Mouse (Mus musculus) macrophage (primary cell): ENCODE results near the gene Prkcq. TPM values are rescaled to one million over a fixed set of nuclear protein-coding genes. Genes with fewer than 3 reads are reported as not detected.

Experiments
- H3K27ac ChIP-seq: fragments of 350-480 bp; formaldehyde crosslinking; 2 replicates; pipeline ENCODE4 v1.9.0; 2021
- H3K36me3 ChIP-seq: fragments of 350-480 bp; formaldehyde crosslinking; 2 replicates; pipeline ENCODE4 v1.9.0; 2021; ENCODE audit errors: inconsistent target
- H3K4me3 ChIP-seq: fragments of 350-480 bp; formaldehyde crosslinking; 2 replicates; pipeline ENCODE4 v1.9.0; 2021; ENCODE audit errors: inconsistent target
- H3K79me2 ChIP-seq: fragments of 350-480 bp; formaldehyde crosslinking; 2 replicates; pipeline ENCODE4 v1.9.0; 2021; ENCODE audit errors: inconsistent target
- WGBS: methylation state at CpG from one replicate; pipeline ENCODE4 v1.1.7; 2026; ENCODE audit warnings: inconsistent platforms; ENCODE audit not compliant: missing documents; 5-methylcytosine and 5-hydroxymethylcytosine counted together
- polyA plus RNA-seq: library from polyadenylated mRNA; stranded (reverse); fragments of 250-400 nt; gene quantifications from 3 replicates; pipeline ENCODE4 v1.2.4, GENCODE M21; 2018; ENCODE audit warnings: inconsistent platforms

Prkcq gene
- polyA plus RNA-seq, 1 experiment from 2014 or later: 0.27 TPM

- 59% methylated on average over 5 of the region's 5 CpGs for WGBS
- Histone ChIP-seq H3K27ac (no peak overlapping the region), H3K36me3 (no peaks in the 10 kb centered on the region), H3K4me3 (no peak overlapping the region), H3K79me2 (no peaks in the 10 kb centered on the region)
These were observed 46.2 kb downstream of the Prkcq start for GRCm38 (mm10) chr2:11218122-11218521.

DNA sequence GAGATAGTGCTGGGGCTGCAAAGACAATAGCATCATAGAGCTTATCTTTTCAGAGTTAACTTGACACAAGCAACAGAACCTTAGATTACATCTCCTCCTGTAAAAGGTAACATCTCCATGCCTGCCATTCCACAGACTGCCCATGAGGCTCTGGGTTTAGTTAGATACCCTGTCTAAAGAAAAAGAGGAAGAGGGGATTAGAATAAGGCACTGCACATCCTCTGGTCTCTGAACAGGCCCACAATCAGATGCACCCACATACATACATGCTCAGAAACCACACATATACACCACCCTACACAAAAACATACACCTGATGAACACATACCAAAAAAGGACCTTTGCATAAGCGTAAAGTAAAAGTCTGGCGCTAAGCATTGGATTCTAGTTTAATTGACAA, 47.4 kb downstream of the Prkcq start:
- no peak overlapping the region for H3K27ac ChIP-seq
- H3K4me3 ChIP-seq: no peak overlapping the region
- no peaks in the 10 kb centered on the region for H3K36me3 ChIP-seq
- WGBS: 97% methylated on average over 2 of the region's 2 CpGs
- no peaks in the 10 kb centered on the region for H3K79me2 ChIP-seq

DNA sequence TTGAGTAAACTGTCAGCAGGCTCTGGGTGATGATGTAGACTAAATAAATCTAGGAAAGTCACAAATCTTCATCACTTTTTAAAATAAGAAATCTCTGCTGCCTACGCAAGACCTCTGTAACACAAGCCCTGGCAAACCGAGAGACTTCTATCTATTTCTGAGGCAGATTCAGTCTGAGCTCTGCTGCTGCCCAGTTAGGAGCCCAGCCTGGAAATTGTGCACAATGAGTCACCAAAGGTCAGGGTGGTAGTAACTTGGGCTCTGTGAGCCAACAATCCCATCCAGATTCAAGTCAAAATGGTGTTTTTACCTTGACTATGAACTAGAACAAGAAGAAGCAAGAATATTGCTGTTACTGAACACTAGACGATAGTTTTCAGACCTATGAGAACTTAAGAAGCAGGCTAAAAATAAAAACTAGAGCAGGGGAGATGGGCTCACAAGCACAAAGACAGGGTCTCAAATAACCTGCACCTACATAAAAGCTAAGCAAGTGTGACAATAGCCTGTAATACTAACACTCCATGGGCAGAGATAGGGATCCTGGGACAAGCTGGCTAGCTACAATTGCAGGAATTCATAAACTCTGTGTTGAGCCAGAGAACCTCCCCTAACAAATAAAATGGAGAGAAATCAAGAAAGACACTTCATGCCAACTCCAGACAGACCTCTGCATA, 53.0 kb downstream of the Prkcq start:
- no peak overlapping the region for H3K27ac ChIP-seq

DNA sequence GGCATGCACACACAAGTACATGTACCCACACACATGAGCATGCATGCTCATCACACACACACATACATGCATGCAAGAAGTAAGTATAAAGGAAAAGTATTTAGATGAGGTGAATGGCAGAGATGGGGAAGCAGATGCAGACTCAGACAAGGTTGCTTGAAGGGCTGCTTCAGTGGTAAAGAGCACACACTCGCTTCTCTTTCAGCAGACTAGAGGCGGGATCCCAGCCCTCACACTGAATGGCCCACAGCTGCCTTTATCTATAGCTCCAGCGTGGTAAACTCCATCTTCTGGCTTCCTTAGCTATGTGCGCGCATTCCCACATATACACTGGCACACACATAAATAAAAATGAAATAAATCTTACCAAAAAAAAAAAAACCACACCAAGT, 53.6 kb downstream of the Prkcq start:
- 61% methylated on average over 4 of the region's 5 CpGs for WGBS
- no peaks in the 10 kb centered on the region for H3K79me2 ChIP-seq
- H3K36me3 ChIP-seq: no peaks in the 10 kb centered on the region
- no peak overlapping the region for H3K27ac ChIP-seq
- no peak overlapping the region for H3K4me3 ChIP-seq

More for the DNA sequence above, 53.0 kb downstream of the Prkcq start:
- Histone ChIP-seq H3K4me3 (no peak overlapping the region), H3K36me3 (no peaks in the 10 kb centered on the region), H3K79me2 (no peaks in the 10 kb centered on the region)
- WGBS: 85% methylated on average over 3 of the region's 3 CpGs

GRCm38 (mm10) chr2:11226555-11226954, 54.6 kb downstream of the Prkcq start:
- whole genome bisulfite sequencing: 16% methylated on average over 7 of the region's 7 CpGs
- Histone ChIP-seq H3K79me2 (no peaks in the 10 kb centered on the region), H3K36me3 (no peaks in the 10 kb centered on the region), H3K27ac (no peak overlapping the region), H3K4me3 (no peak overlapping the region)

GRCm38 (mm10) chr2:11229126-11229525, 57.2 kb downstream of the Prkcq start:
- Histone ChIP-seq H3K4me3 (no peak overlapping the region), H3K79me2 (no peaks in the 10 kb centered on the region), H3K36me3 (no peaks in the 10 kb centered on the region), H3K27ac (no peak overlapping the region)
- 89% methylated on average over 2 of the region's 2 CpGs for WGBS

DNA sequence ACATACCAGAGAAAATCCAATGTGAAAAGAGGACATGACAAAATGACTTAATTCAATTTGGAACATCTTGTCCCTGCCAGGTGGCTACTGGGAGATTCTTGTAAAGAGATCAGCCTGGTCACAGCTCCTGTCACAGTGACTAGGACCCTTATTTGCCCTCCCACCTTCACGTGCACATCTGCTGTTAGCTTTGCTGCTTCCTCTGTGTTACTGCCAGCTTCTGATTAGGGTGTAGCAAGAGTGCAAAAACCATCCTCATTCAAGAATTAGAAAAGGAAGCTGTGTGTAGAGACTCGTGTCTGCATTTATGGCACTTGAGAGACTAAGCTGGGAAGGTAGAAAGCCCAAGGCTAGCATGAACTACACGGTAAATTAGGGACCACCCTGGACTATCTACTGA, 59.2 kb downstream of the Prkcq start:
- H3K27ac ChIP-seq: no peak overlapping the region
- H3K4me3 ChIP-seq: no peak overlapping the region
- H3K79me2 ChIP-seq: no peaks in the 10 kb centered on the region
- WGBS: 29% methylated on average over 3 of the region's 3 CpGs
- H3K36me3 ChIP-seq: no peaks in the 10 kb centered on the region

GRCm38 (mm10) chr2:11231988-11232387, 60.1 kb downstream of the Prkcq start:
- H3K36me3 ChIP-seq: no peaks in the 10 kb centered on the region
- H3K4me3 ChIP-seq: no peak overlapping the region
- no peak overlapping the region for H3K27ac ChIP-seq
- H3K79me2 ChIP-seq: no peaks in the 10 kb centered on the region
- WGBS: 99% methylated on average over 5 of the region's 5 CpGs

DNA sequence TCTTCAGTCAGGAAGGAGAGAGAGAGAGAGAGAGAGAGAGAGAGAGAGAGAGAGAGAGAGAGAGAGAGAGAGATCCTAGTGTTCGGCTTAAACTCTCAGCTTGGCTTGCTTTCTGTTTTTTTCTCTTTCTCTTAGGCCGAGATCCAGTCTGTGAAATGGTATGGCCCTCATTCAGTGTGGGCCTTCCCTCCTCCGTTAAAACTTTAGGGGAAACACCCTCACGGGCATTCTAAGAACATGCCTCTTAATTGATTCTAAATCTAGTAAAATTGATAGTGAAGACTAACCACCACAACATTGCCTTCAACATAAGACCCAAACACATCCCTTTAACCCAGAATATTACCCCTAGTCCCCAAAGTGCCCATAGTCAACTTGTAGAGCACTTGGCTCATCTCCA, 66.3 kb downstream of the Prkcq start:
- Histone ChIP-seq H3K36me3 (no peaks in the 10 kb centered on the region), H3K79me2 (no peaks in the 10 kb centered on the region), H3K27ac (no peak overlapping the region), H3K4me3 (no peak overlapping the region)
- 88% methylated on average over 4 of the region's 4 CpGs for WGBS

GRCm38 (mm10) chr2:11239523-11239922, 67.6 kb downstream of the Prkcq start:
- Histone ChIP-seq H3K27ac (no peak overlapping the region), H3K36me3 (no peaks in the 10 kb centered on the region), H3K79me2 (no peaks in the 10 kb centered on the region), H3K4me3 (no peak overlapping the region)

- H3K27ac ChIP-seq: no peak overlapping the region
- no peak overlapping the region for H3K4me3 ChIP-seq
- H3K79me2 ChIP-seq: no peaks in the 10 kb centered on the region
- H3K36me3 ChIP-seq: no peaks in the 10 kb centered on the region
- WGBS: over 99% methylated on average over 7 of the region's 7 CpGs
These were observed 74.0 kb downstream of the Prkcq start for GRCm38 (mm10) chr2:11245926-11246325.

DNA sequence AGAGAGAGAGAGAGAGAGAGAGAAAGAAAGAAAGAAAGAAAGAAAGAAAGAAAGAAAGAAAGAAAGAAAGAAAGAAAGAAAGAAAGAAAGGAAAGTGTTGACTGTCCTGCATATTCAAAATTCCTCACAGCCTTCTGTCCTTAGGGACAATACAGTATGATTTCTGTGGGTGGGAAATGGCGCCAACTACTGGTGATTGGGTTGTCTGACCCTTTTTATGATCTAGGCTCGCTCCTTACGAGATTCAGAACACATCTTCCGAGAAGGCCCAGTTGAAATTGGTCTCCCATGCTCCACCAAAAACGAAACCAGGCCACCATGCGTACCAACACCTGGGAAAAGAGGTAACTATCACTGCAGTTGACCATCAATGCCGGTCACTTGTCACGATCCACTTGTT, 82.0 kb downstream of the Prkcq start:
- Histone ChIP-seq H3K27ac (no peak overlapping the region), H3K36me3 (no peaks in the 10 kb centered on the region)
- WGBS: 48% methylated on average over 8 of the region's 8 CpGs

GRCm38 (mm10) chr2:11254446-11254845, 82.5 kb downstream of the Prkcq start:
- 84% methylated on average over 4 of the region's 4 CpGs for WGBS
- no peaks in the 10 kb centered on the region for H3K79me2 ChIP-seq
- no peak overlapping the region for H3K4me3 ChIP-seq
- no peak overlapping the region for H3K27ac ChIP-seq
- H3K36me3 ChIP-seq: no peaks in the 10 kb centered on the region

More for the DNA sequence above, 82.0 kb downstream of the Prkcq start:
- Histone ChIP-seq H3K4me3 (no peak overlapping the region), H3K79me2 (no peaks in the 10 kb centered on the region)

DNA sequence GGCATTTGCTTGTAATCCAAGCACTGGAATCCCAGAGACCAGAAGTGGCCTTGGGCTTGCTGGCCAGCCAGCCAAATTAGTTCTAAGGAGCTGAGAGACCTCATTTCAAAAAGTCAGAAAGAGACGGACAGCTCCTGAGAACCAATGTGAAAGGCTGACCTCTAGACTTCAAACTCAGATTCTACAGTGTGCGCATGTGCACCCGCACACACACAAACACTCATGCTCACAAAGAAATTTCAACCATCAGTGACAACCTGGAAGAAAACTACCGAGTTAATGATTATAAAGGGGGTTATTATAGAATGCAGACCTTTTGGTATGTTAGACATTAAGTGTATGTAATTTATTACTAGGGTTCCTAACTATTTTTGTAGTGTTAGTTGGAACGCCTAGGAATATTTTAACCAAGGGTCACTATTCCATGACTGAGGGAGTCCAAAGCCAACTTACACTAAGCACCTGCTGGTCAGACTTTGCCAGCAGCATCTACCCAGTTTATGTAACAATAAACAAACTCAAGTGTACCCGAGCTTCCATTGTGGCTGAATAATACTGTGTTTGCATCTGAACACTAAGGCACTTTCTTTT, 85.4 kb downstream of the Prkcq start:
- no peak overlapping the region for H3K4me3 ChIP-seq
- WGBS: 90% methylated on average over 6 of the region's 6 CpGs
- no peaks in the 10 kb centered on the region for H3K79me2 ChIP-seq
- H3K27ac ChIP-seq: no peak overlapping the region
- no peaks in the 10 kb centered on the region for H3K36me3 ChIP-seq

GRCm38 (mm10) chr2:11258181-11258580, 86.3 kb downstream of the Prkcq start:
- Histone ChIP-seq H3K27ac (no peak overlapping the region), H3K79me2 (no peaks in the 10 kb centered on the region), H3K36me3 (no peaks in the 10 kb centered on the region), H3K4me3 (no peak overlapping the region)
- 90% methylated on average over 1 of the region's 1 CpGs for WGBS

GRCm38 (mm10) chr2:11259361-11259760, 87.5 kb downstream of the Prkcq start:
- Histone ChIP-seq H3K27ac (no peak overlapping the region), H3K36me3 (no peaks in the 10 kb centered on the region), H3K4me3 (no peak overlapping the region), H3K79me2 (no peaks in the 10 kb centered on the region)
- WGBS: 93% methylated on average over 5 of the region's 5 CpGs
